Mouse (Mus musculus) forebrain, embryonic 15.5 days (tissue): ENCODE results near the gene Tbcb. TPM values are rescaled to one million over a fixed set of nuclear protein-coding genes. Genes with fewer than 3 reads are reported as not detected.
A peak's percentile ranks its signal among the peaks of the same experiment; 100 is the strongest.
"Not testable (repeated sequence)": the region's sequence is repeated elsewhere in the genome, so short reads cannot be mapped to it uniquely, and the experiment has no call there.

ENCODE experiments used
- ATAC-seq: fragments of 200-750 bp; cut with Nextera tagmentation; replicated peaks from 2 replicates; pipeline ENCODE4 v1.8.0; 2017; ENCODE audit warnings: mild to moderate bottlenecking, moderate TSS enrichment, moderate library complexity
- H3K27ac ChIP-seq: fragments of 300-500 bp; sonication (generic); replicated peaks from 2 replicates; pipeline ENCODE4 v1.5.1; 2015; ENCODE audit warnings: mild to moderate bottlenecking, inconsistent platforms
- H3K27me3 ChIP-seq: fragments of 300-500 bp; sonication (generic); 2 replicates; pipeline ENCODE4 v1.6.1; 2015; ENCODE audit warnings: inconsistent platforms
- H3K36me3 ChIP-seq: fragments of 300-500 bp; sonication (generic); 2 replicates; pipeline ENCODE4 v1.6.1; 2015; ENCODE audit warnings: mild to moderate bottlenecking, inconsistent platforms
- H3K4me1 ChIP-seq: fragments of 300-500 bp; sonication (generic); 2 replicates; pipeline ENCODE4 v1.6.1; 2015; ENCODE audit warnings: inconsistent platforms
- H3K4me2 ChIP-seq: fragments of 300-500 bp; sonication (generic); replicated peaks from 2 replicates; pipeline ENCODE4 v1.6.1; 2015; ENCODE audit warnings: mild to moderate bottlenecking, inconsistent platforms
- H3K4me3 ChIP-seq: fragments of 300-500 bp; sonication (generic); 2 replicates; pipeline ENCODE4 v1.5.1; 2015; ENCODE audit warnings: mild to moderate bottlenecking, inconsistent platforms
- H3K9ac ChIP-seq: fragments of 300-500 bp; sonication (generic); replicated peaks from 2 replicates; pipeline ENCODE4 v1.6.1; 2015; ENCODE audit warnings: mild to moderate bottlenecking, inconsistent platforms
- H3K9me3 ChIP-seq: fragments of 300-500 bp; sonication (generic); 2 replicates; pipeline ENCODE4 v1.6.1; 2016; ENCODE audit warnings: inconsistent platforms
- WGBS: fragments of 180-500 bp; shearing (Covaris S2); methylation state at CpG from one replicate; pipeline ENCODE4 v1.1.7; 2015; ENCODE audit warnings: mixed read lengths; 5-methylcytosine and 5-hydroxymethylcytosine counted together
- polyA plus RNA-seq: library from polyadenylated mRNA; unstranded; fragments of >200 nt; fragmentation: Nextera tagmentation; extraction: Ambion mirVana; gene quantifications from 2 replicates; pipeline ENCODE4 v1.2.1, GENCODE M21; 2015

Tbcb gene
- polyA plus RNA-seq, 1 experiment from 2014 or later: 352 TPM

GRCm38 (mm10) chr7:30219293-30220007, 12.6 kb downstream of the Tbcb start:
- peak overlapping the region; percentile 69 for H3K27ac ChIP-seq
- WGBS: 6% methylated on average over 16 of the region's 16 CpGs
- H3K9me3 ChIP-seq: no peaks in the 10 kb centered on the region
- H3K4me1 ChIP-seq: peaks cover 16% of the 10 kb centered on the region
- peak; percentile 68 for ATAC-seq
- H3K36me3 ChIP-seq: peaks cover 18% of the 10 kb centered on the region
- H3K9ac ChIP-seq: peak overlapping the region; percentile 34
- H3K27me3 ChIP-seq: no peaks in the 10 kb centered on the region
- H3K4me3 ChIP-seq: peak overlapping the region; percentile 43
- H3K4me2 ChIP-seq: peak overlapping the region; percentile 67

GRCm38 (mm10) chr7:30217277-30217676, 14.8 kb downstream of the Tbcb start:
- Histone ChIP-seq H3K9me3 (no peaks in the 10 kb centered on the region), H3K27ac (no peak overlapping the region), H3K4me2 (no peak overlapping the region), H3K9ac (no peak overlapping the region), H3K4me1 (peaks cover 16% of the 10 kb centered on the region), H3K4me3 (no peak overlapping the region), H3K27me3 (no peaks in the 10 kb centered on the region), H3K36me3 (peaks cover 2% of the 10 kb centered on the region; the same call in 1 of the 2 replicates)
- ATAC-seq: peak; percentile 31; the same call in 1 of the 2 replicates
- WGBS: 73% methylated on average over 2 of the region's 2 CpGs

- Histone ChIP-seq H3K36me3 (no peaks in the 10 kb centered on the region), H3K9ac (peak overlapping the region; percentile 45; the same call in 1 of the 2 replicates), H3K4me2 (peak overlapping the region; percentile 47), H3K27me3 (no peaks in the 10 kb centered on the region), H3K27ac (peak overlapping the region; percentile 53), H3K4me3 (peak overlapping the region; percentile 28), H3K4me1 (peaks cover 16% of the 10 kb centered on the region), H3K9me3 (no peaks in the 10 kb centered on the region)
- WGBS: 2% methylated on average over 16 of the region's 16 CpGs
- ATAC-seq: peak; percentile 80
These were observed 15.3 kb downstream of the Tbcb start for GRCm38 (mm10) chr7:30216723-30217151.

GRCm38 (mm10) chr7:30215875-30216274, 16.2 kb downstream of the Tbcb start:
- Histone ChIP-seq H3K27me3 (no peaks in the 10 kb centered on the region), H3K4me1 (peaks cover 16% of the 10 kb centered on the region), H3K9me3 (no peaks in the 10 kb centered on the region), H3K36me3 (no peaks in the 10 kb centered on the region), H3K4me3 (no peak overlapping the region), H3K27ac (no peak overlapping the region), H3K9ac (no peak overlapping the region), H3K4me2 (no peak overlapping the region)
- no peak for ATAC-seq
- WGBS: 75% methylated on average over 3 of the region's 3 CpGs

- Histone ChIP-seq H3K9ac (no peak overlapping the region), H3K27me3 (no peaks in the 10 kb centered on the region), H3K4me3 (no peak overlapping the region), H3K4me1 (peaks cover 4% of the 10 kb centered on the region; the same call in 1 of the 2 replicates), H3K9me3 (no peaks in the 10 kb centered on the region), H3K27ac (no peak overlapping the region), H3K4me2 (no peak overlapping the region), H3K36me3 (no peaks in the 10 kb centered on the region)
- 96% methylated on average over 3 of the region's 3 CpGs for WGBS
- no peak for ATAC-seq
These were observed 18.2 kb downstream of the Tbcb start for GRCm38 (mm10) chr7:30213881-30214280.

GRCm38 (mm10) chr7:30211025-30211424, 21.0 kb downstream of the Tbcb start:
- H3K27ac ChIP-seq: no peak overlapping the region
- no peaks in the 10 kb centered on the region for H3K9me3 ChIP-seq
- H3K36me3 ChIP-seq: no peaks in the 10 kb centered on the region
- WGBS: 11% methylated on average over 4 of the region's 4 CpGs
- H3K4me1 ChIP-seq: no peaks in the 10 kb centered on the region
- no peak overlapping the region for H3K9ac ChIP-seq
- no peak for ATAC-seq
- H3K4me3 ChIP-seq: no peak overlapping the region
- no peak overlapping the region for H3K4me2 ChIP-seq
- no peaks in the 10 kb centered on the region for H3K27me3 ChIP-seq

GRCm38 (mm10) chr7:30206364-30206763, 25.7 kb downstream of the Tbcb start:
- not testable (repeated sequence) for H3K4me2 ChIP-seq, H3K27ac ChIP-seq, H3K27me3 ChIP-seq, H3K4me1 ChIP-seq, H3K36me3 ChIP-seq, ATAC-seq, H3K4me3 ChIP-seq, H3K9me3 ChIP-seq, H3K9ac ChIP-seq
- 57% methylated on average over 5 of the region's 5 CpGs for WGBS

- WGBS: 0% methylated on average over 2 of the region's 2 CpGs
- H3K9me3 ChIP-seq: no peaks in the 10 kb centered on the region
These were observed 26.7 kb downstream of the Tbcb start for GRCm38 (mm10) chr7:30205383-30205782.

GRCm38 (mm10) chr7:30204380-30204779, 27.7 kb downstream of the Tbcb start:
- no peaks in the 10 kb centered on the region for H3K27me3 ChIP-seq
- H3K4me3 ChIP-seq: no peak overlapping the region
- no peak for ATAC-seq
- 26% methylated on average over 8 of the region's 8 CpGs for WGBS
- H3K9ac ChIP-seq: no peak overlapping the region
- H3K4me2 ChIP-seq: no peak overlapping the region
- H3K36me3 ChIP-seq: no peaks in the 10 kb centered on the region
- no peaks in the 10 kb centered on the region for H3K9me3 ChIP-seq
- H3K4me1 ChIP-seq: no peaks in the 10 kb centered on the region
- no peak overlapping the region for H3K27ac ChIP-seq

More at GRCm38 (mm10) chr7:30205383-30205782, 26.7 kb downstream of the Tbcb start:
- H3K27ac ChIP-seq: no peak overlapping the region
- H3K4me3 ChIP-seq: no peak overlapping the region
- H3K4me1 ChIP-seq: no peaks in the 10 kb centered on the region
- no peaks in the 10 kb centered on the region for H3K27me3 ChIP-seq
- no peak overlapping the region for H3K4me2 ChIP-seq
- H3K36me3 ChIP-seq: no peaks in the 10 kb centered on the region
- H3K9ac ChIP-seq: no peak overlapping the region
- no peak for ATAC-seq

GRCm38 (mm10) chr7:30202895-30203690, 29.0 kb downstream of the Tbcb start:
- 88% methylated on average over 11 of the region's 11 CpGs for WGBS
- Histone ChIP-seq H3K27me3 (no peaks in the 10 kb centered on the region), H3K9me3 (no peaks in the 10 kb centered on the region), H3K4me3 (no peak overlapping the region), H3K9ac (no peak overlapping the region), H3K4me2 (no peak overlapping the region), H3K27ac (no peak overlapping the region), H3K36me3 (no peaks in the 10 kb centered on the region), H3K4me1 (peaks cover 5% of the 10 kb centered on the region)
- no peak for ATAC-seq

GRCm38 (mm10) chr7:30200661-30201060, 31.4 kb downstream of the Tbcb start:
- WGBS: 89% methylated on average over 5 of the region's 5 CpGs
- H3K9ac ChIP-seq, H3K4me3 ChIP-seq, ATAC-seq, H3K36me3 ChIP-seq, H3K4me1 ChIP-seq, H3K9me3 ChIP-seq, H3K4me2 ChIP-seq, H3K27ac ChIP-seq, H3K27me3 ChIP-seq: not testable (repeated sequence)

GRCm38 (mm10) chr7:30200200-30200599, 31.9 kb downstream of the Tbcb start:
- ATAC-seq: no peak
- no peaks in the 10 kb centered on the region for H3K36me3 ChIP-seq
- no peak overlapping the region for H3K4me2 ChIP-seq
- H3K27ac ChIP-seq: no peak overlapping the region
- no peak overlapping the region for H3K4me3 ChIP-seq
- H3K9ac ChIP-seq: no peak overlapping the region
- H3K27me3 ChIP-seq: no peaks in the 10 kb centered on the region
- peaks cover 9% of the 10 kb centered on the region for H3K4me1 ChIP-seq
- WGBS: 83% methylated on average over 5 of the region's 5 CpGs
- no peaks in the 10 kb centered on the region for H3K9me3 ChIP-seq
